Mouse (Mus musculus) ES-E14 (cell line): ENCODE data around the gene A830031A19Rik. TPM values are rescaled to one million over a fixed set of nuclear protein-coding genes. Genes with fewer than 3 reads are reported as not detected.

Source experiments
- DNase-seq: peaks from one replicate; pipeline ENCODE4 v3.0.0-alpha.2; 2013; ENCODE audit warnings: low read depth, low spot score
- H3K27ac ChIP-seq: 2 replicates; pipeline ENCODE4 v1.5.1; 2012; ENCODE audit warnings: low read depth, mild to moderate bottlenecking, low read length, moderate library complexity, mixed read lengths; ENCODE audit not compliant: poor library complexity, insufficient read depth, severe bottlenecking
- H3K36me3 ChIP-seq: 2 replicates; pipeline ENCODE4 v1.6.1; 2012; ENCODE audit warnings: mild to moderate bottlenecking, low read length, moderate library complexity, mixed read lengths; ENCODE audit not compliant: control insufficient read depth, poor library complexity, insufficient read depth, severe bottlenecking
- H3K4me1 ChIP-seq, 2 experiments: fragments of 150-350 bp in 1 of 2; sonication (generic) in 1 of 2; 2 replicates each; pipeline ENCODE4 v1.6.1; 2012; ENCODE audit warnings: low read length in 2 of 2, mild to moderate bottlenecking in 1 of 2, mixed read lengths in 1 of 2; ENCODE audit not compliant: control insufficient read depth in 2 of 2, insufficient read depth in 2 of 2, poor library complexity in 1 of 2
- H3K4me3 ChIP-seq, 2 experiments: fragments of 150-350 bp in 1 of 2; sonication (generic) in 1 of 2; 2 replicates each; pipeline ENCODE4 v1.5.1; 2012; ENCODE audit warnings: low read length in 2 of 2, low read depth in 1 of 2, mild to moderate bottlenecking in 1 of 2, mixed read lengths in 1 of 2; ENCODE audit not compliant: insufficient read depth in 1 of 2, poor library complexity in 1 of 2, severe bottlenecking in 1 of 2
- H3K9ac ChIP-seq: 2 replicates; pipeline ENCODE4 v1.6.1; 2012; ENCODE audit warnings: low read depth, mild to moderate bottlenecking, low read length, mixed read lengths; ENCODE audit not compliant: poor library complexity, insufficient read depth, severe bottlenecking
- H3K9me3 ChIP-seq: fragments of 150-350 bp; sonication (generic); 2 replicates; pipeline ENCODE4 v1.6.1; 2012; ENCODE audit warnings: low read depth, mild to moderate bottlenecking, low read length; ENCODE audit not compliant: control insufficient read depth, insufficient read depth
- CHD2 ChIP-seq: IDR thresholded peaks from 2 replicates; pipeline ENCODE4 v1.6.1; 2014; ENCODE audit warnings: mild to moderate bottlenecking, low read depth, low read length, inconsistent platforms
- HCFC1 ChIP-seq: IDR thresholded peaks from 2 replicates; pipeline ENCODE4 v1.6.1; 2012; ENCODE audit warnings: low read length, inconsistent platforms, borderline replicate concordance; ENCODE audit not compliant: insufficient read depth
- MAFK ChIP-seq: IDR thresholded peaks from 2 replicates; pipeline ENCODE4 v1.6.1; 2014; ENCODE audit warnings: mild to moderate bottlenecking, low read depth, low read length, inconsistent platforms; ENCODE audit not compliant: insufficient read depth
- ZC3H11A ChIP-seq: IDR thresholded peaks from 2 replicates; pipeline ENCODE4 v1.6.1; 2012; ENCODE audit warnings: low read depth, mild to moderate bottlenecking, inconsistent platforms, low read length, borderline replicate concordance
- ZNF384 ChIP-seq: IDR thresholded peaks from 2 replicates; pipeline ENCODE4 v1.6.1; 2012; ENCODE audit warnings: low read depth, low read length, inconsistent platforms
- in situ Hi-C, 2 experiments: fragments of 600-800 bp; cut with MboI; formaldehyde crosslinking; loops; one replicate each; pipeline ENCODE4 v1.15.1; 2025; ENCODE audit warnings: low sequenced_read_pairs in 2 of 2, inconsistent platforms in 1 of 2; ENCODE audit not compliant: unreplicated experiment in 2 of 2
- total RNA-seq: library from RNA; depleted of rRNA; stranded (reverse); fragments of 300-350 nt; gene quantifications from 2 replicates; pipeline ENCODE4 v1.2.3, GENCODE M21; 2012

A830031A19Rik gene
- total RNA-seq, 1 experiment, result not detected

GRCm38 (mm10) chr11:24078706-24079316, 4.0 kb upstream of the A830031A19Rik start:
- Histone ChIP-seq H3K4me1 (peaks cover 0 to 2% of the 10 kb centered on the region in 2 experiments; a peak in 2 of 4 replicates), H3K4me3 (peak overlapping the region; percentile 54 to 65), H3K27ac (no peak overlapping the region), H3K36me3 (no peaks in the 10 kb centered on the region), H3K9ac (peak overlapping the region; percentile 50; the same call in 1 of the 2 replicates), H3K9me3 (no peaks in the 10 kb centered on the region)
- no peak for TF ChIP-seq CHD2
- no peak for TF ChIP-seq ZC3H11A
- no peak for TF ChIP-seq ZNF384
- TF ChIP-seq MAFK, result no peak
- no peak for TF ChIP-seq HCFC1
- no peak for DNase-seq
- in situ Hi-C loops, result no loop called here

GRCm38 (mm10) chr11:24077795-24078705, 3.2 kb upstream of the A830031A19Rik start, which contains the start of gene Bcl11a:
Bcl11a (plus strand) TSS chr11:24078056.
- Histone ChIP-seq H3K27ac (no peak within 1 kb of the TSS), H3K36me3 (no peaks in the 10 kb centered on the region), H3K9ac (peak within 1 kb of the TSS; percentile 50), H3K4me3 (peak within 1 kb of the TSS; percentile 54 to 65), H3K9me3 (no peaks in the 10 kb centered on the region), H3K4me1 (peaks cover 0 to 2% of the 10 kb centered on the region in 2 experiments; a peak in 2 of 4 replicates)
- DNase-seq, result no peak
- in situ Hi-C loops, result no loop called here
- TF ChIP-seq CHD2 (no peak), ZNF384 (0 out of 2 replicates have a peak, but pooled peaks have one; percentile 20), MAFK (no peak), HCFC1 (no peak), ZC3H11A (no peak)

- peak overlapping the region; percentile 54 to 57 for H3K4me3 ChIP-seq
- H3K4me1 ChIP-seq, result peaks cover 0 to 2% of the 10 kb centered on the region in 2 experiments; a peak in 2 of 4 replicates
- no peak for DNase-seq
- TF ChIP-seq MAFK (no peak), CHD2 (no peak), HCFC1 (no peak), ZNF384 (no peak), ZC3H11A (no peak)
- no peaks in the 10 kb centered on the region for H3K9me3 ChIP-seq
- H3K36me3 ChIP-seq, result no peaks in the 10 kb centered on the region
- in situ Hi-C loops, result no loop called here
- H3K9ac ChIP-seq, result peak overlapping the region; percentile 33
- H3K27ac ChIP-seq, result no peak overlapping the region
These were observed 2.2 kb upstream of the A830031A19Rik start for GRCm38 (mm10) chr11:24076821-24077730.

- peaks cover 0 to 2% of the 10 kb centered on the region in 2 experiments; a peak in 2 of 4 replicates for H3K4me1 ChIP-seq
- H3K36me3 ChIP-seq, result no peaks in the 10 kb centered on the region
- H3K9me3 ChIP-seq, result no peaks in the 10 kb centered on the region
- no peak for DNase-seq
- TF ChIP-seq ZC3H11A (no peak), HCFC1 (no peak), CHD2 (no peak), MAFK (no peak), ZNF384 (no peak)
- no peak overlapping the region for H3K9ac ChIP-seq
- no peak overlapping the region for H3K27ac ChIP-seq
- in situ Hi-C loops, result no loop called here
- H3K4me3 ChIP-seq, result peak overlapping the region; percentile 54 to 57
These were observed 1.3 kb upstream of the A830031A19Rik start for GRCm38 (mm10) chr11:24076127-24076650.
